In the genomic region with DNA sequence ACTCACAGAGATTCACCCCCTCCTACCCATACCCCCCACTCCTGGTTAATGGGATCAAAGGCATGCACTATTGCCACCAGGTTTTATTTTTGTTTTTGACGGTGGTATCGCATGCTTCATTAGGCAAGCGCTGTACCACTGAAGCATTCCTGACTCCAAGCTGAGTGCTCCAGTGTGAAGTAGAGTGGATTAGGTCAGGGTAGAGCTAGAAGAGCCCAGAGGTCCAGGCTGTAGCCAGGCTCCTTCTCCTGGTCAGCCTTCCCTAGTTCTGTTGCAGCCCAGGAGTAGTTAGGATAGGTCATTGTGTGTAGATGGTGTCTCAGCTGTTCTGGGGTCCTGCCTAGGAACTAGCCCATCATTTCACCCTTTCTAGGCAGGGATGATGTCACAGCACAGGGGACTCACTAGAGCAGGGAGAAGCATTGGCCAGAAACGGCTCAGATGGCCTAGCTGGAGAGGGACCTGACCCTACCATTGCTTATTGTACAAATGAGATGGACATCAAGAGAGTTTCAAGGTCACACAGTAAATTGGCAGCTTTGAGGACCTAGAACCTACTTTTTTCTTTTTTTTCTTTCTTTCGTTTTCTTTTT, we compare ENCODE assay signal across 17 mouse cellular contexts. TPM values are rescaled to one million over a fixed set of nuclear protein-coding genes. Genes with fewer than 3 reads are reported as not detected.
DNase-seq lines count a peak whose midpoint lies in the region; ATAC-seq and TF ChIP-seq lines count a peak whose summit lies in the region.
"Had no signal": no experiment of that assay in that cellular context is flagged by ENCODE, and none has a peak within 500 bp of the region (broad histone marks: within the 10 kb centered on the region; RNA-seq: fewer than 3 reads in every experiment).

No protein-coding gene starts in this region.

- H3K4me2 ChIP-seq in heart, embryonic 16.5 days (ENCODE audit: low read depth, low read length) = no peak overlapping the region
- no peak overlapping the region for H3K4me2 ChIP-seq in heart, embryonic 11.5 days
- H3K4me2 ChIP-seq in liver, postnatal 0 days (ENCODE audit: low read depth, low read length) = no peak overlapping the region
- H3K4me2 ChIP-seq in liver, embryonic 12.5 days = no peak overlapping the region
- H3K4me2 ChIP-seq in intestine, postnatal 0 days (replicated peaks; ENCODE audit: low read depth) = no peak overlapping the region
- H3K4me2 ChIP-seq: embryonic facial prominence, embryonic 13.5 days; hindbrain, embryonic 13.5 days had no signal

- H3K9ac ChIP-seq in heart, embryonic 16.5 days (ENCODE audit: low read length) = peak overlapping the region; percentile 41; the same call in 1 of the 2 replicates
- H3K9ac ChIP-seq in heart, embryonic 11.5 days (ENCODE audit: low read depth, low read length) = no peak overlapping the region
- no peak overlapping the region for H3K9ac ChIP-seq in liver, postnatal 0 days (replicated peaks)
- no peak overlapping the region for H3K9ac ChIP-seq in liver, embryonic 12.5 days
- no peak overlapping the region for H3K9ac ChIP-seq in intestine, postnatal 0 days (ENCODE audit: low read depth, low read length)
- H3K9ac ChIP-seq: embryonic facial prominence, embryonic 13.5 days; hindbrain, embryonic 13.5 days; liver, embryonic 14.5 days had no signal

- ATAC-seq in heart, embryonic 16.5 days (replicated peaks; ENCODE audit: extremely low read depth, insufficient read depth, low FRiP score) = no peak
- ATAC-seq in heart, embryonic 11.5 days (replicated peaks; ENCODE audit: insufficient number of reproducible peaks, low FRiP score, low TSS enrichment) = no peak
- no peak for ATAC-seq in liver, postnatal 0 days
- ATAC-seq in liver, embryonic 12.5 days = no peak
- no peak for ATAC-seq in intestine, postnatal 0 days
- ATAC-seq in erythroid progenitor cell, adult 5-6 weeks (replicated peaks; ENCODE audit: low FRiP score, poor library complexity, severe bottlenecking) = no peak

- H3K4me3 ChIP-seq in cerebellum, adult 2 months (replicated peaks; ENCODE audit: insufficient read depth, low read depth, low read length) = no peak overlapping the region
- no peak overlapping the region for H3K4me3 ChIP-seq in heart, embryonic 16.5 days (ENCODE audit: low read length)
- H3K4me3 ChIP-seq in heart, embryonic 11.5 days (ENCODE audit: low read depth, low read length) = no peak overlapping the region
- no peak overlapping the region for H3K4me3 ChIP-seq in liver, postnatal 0 days (ENCODE audit: low read depth, low read length)
- no peak overlapping the region for H3K4me3 ChIP-seq in liver, embryonic 12.5 days
- no peak overlapping the region for H3K4me3 ChIP-seq in intestine, postnatal 0 days (ENCODE audit: low read depth, low read length)
- H3K4me3 ChIP-seq: embryonic facial prominence, embryonic 13.5 days; forebrain, embryonic 10.5 days; hindbrain, embryonic 13.5 days; layer of hippocampus, adult 2 months; limb, embryonic 10.5 days had no signal

- peak overlapping the region; percentile 30; the same call in 1 of the 2 replicates for H3K27ac ChIP-seq in cerebellum, adult 2 months (ENCODE audit: insufficient read depth, low read length)
- H3K27ac ChIP-seq in heart, embryonic 16.5 days (ENCODE audit: low read length) = peak overlapping the region; percentile 58
- H3K27ac ChIP-seq in heart, embryonic 11.5 days (ENCODE audit: low read depth, low read length) = no peak overlapping the region
- H3K27ac ChIP-seq in liver, postnatal 0 days (ENCODE audit: low read depth) = peak overlapping the region; percentile 82
- no peak overlapping the region for H3K27ac ChIP-seq in liver, embryonic 12.5 days
- H3K27ac ChIP-seq in intestine, postnatal 0 days (ENCODE audit: low read depth, low read length) = peak overlapping the region; percentile 61
- H3K27ac ChIP-seq: embryonic facial prominence, embryonic 13.5 days; hindbrain, embryonic 13.5 days; layer of hippocampus, adult 2 months; limb, embryonic 10.5 days; liver, embryonic 14.5 days had no signal

- peaks cover 27% of the 10 kb centered on the region for H3K4me1 ChIP-seq in cerebellum, adult 2 months (ENCODE audit: control insufficient read depth, insufficient read depth, low read length)
- peaks cover 14% of the 10 kb centered on the region for H3K4me1 ChIP-seq in heart, embryonic 16.5 days (ENCODE audit: control insufficient read depth, insufficient read depth, low read length)
- H3K4me1 ChIP-seq in heart, embryonic 11.5 days (ENCODE audit: control insufficient read depth, insufficient read depth, low read length) = peaks cover 7% of the 10 kb centered on the region
- H3K4me1 ChIP-seq in liver, postnatal 0 days (ENCODE audit: insufficient read depth) = peaks cover 6% of the 10 kb centered on the region
- peaks cover 14% of the 10 kb centered on the region for H3K4me1 ChIP-seq in liver, embryonic 12.5 days
- H3K4me1 ChIP-seq in intestine, postnatal 0 days (replicated peaks; ENCODE audit: control insufficient read depth, insufficient read depth, low read length) = no peaks in the 10 kb centered on the region; the same call in 1 of the 2 replicates
- H3K4me1 ChIP-seq: hindbrain, embryonic 13.5 days; limb, embryonic 10.5 days had no signal

- no peak for TF ChIP-seq EP300 in liver, postnatal 0 days (IDR thresholded peaks at IDR 0.05; ENCODE audit: low read depth)

- 50% methylated on average over 5 of the region's 5 CpGs for WGBS in cerebellum, adult 2 months
- 72% methylated on average over 5 of the region's 5 CpGs for WGBS in heart, embryonic 16.5 days
- WGBS in heart, embryonic 11.5 days (ENCODE audit: insufficient replicate concordance) = 72% methylated on average over 5 of the region's 5 CpGs
- 69% methylated on average over 5 of the region's 5 CpGs for WGBS in liver, postnatal 0 days (ENCODE audit: insufficient replicate concordance)
- 78% methylated on average over 5 of the region's 5 CpGs for WGBS in liver, embryonic 12.5 days (ENCODE audit: insufficient replicate concordance)
- WGBS in intestine, postnatal 0 days = 81% methylated on average over 5 of the region's 5 CpGs

- no peak for DNase-seq in cerebellum, adult 2 months
- no peak for DNase-seq in cerebellum, adult 9-11 months
- no peak for DNase-seq in liver, postnatal 0 days
- DNase-seq: B cell, adult 2 months; gastrocnemius, postnatal 10 days; thymus, postnatal 25 days had no signal

- no peak for TF ChIP-seq POLR2A in cerebellum, adult 2 months (IDR thresholded peaks at IDR 0.05; ENCODE audit: borderline replicate concordance, insufficient read depth, low read length)

- TF ChIP-seq CTCF in cerebellum, adult 2 months (IDR thresholded peaks at IDR 0.05; ENCODE audit: borderline replicate concordance, insufficient read depth, low read depth, low read length) = no peak
- no peak for TF ChIP-seq CTCF in liver, postnatal 0 days (IDR thresholded peaks at IDR 0.05; ENCODE audit: low read depth)
- TF ChIP-seq CTCF in intestine, postnatal 0 days (IDR thresholded peaks at IDR 0.05; ENCODE audit: low read depth) = no peak

- no peaks in the 10 kb centered on the region for H3K9me3 ChIP-seq in heart, embryonic 16.5 days (replicated peaks; ENCODE audit: control insufficient read depth, low read length)
- H3K9me3 ChIP-seq in heart, embryonic 11.5 days (replicated peaks; ENCODE audit: control insufficient read depth, low read length) = no peaks in the 10 kb centered on the region
- H3K9me3 ChIP-seq in liver, postnatal 0 days (ENCODE audit: low read length) = no peaks in the 10 kb centered on the region
- H3K9me3 ChIP-seq in liver, embryonic 12.5 days (replicated peaks) = no peaks in the 10 kb centered on the region
- no peaks in the 10 kb centered on the region for H3K9me3 ChIP-seq in intestine, postnatal 0 days (ENCODE audit: control insufficient read depth)
- H3K9me3 ChIP-seq: embryonic facial prominence, embryonic 13.5 days; forebrain, embryonic 10.5 days; hindbrain, embryonic 13.5 days; limb, embryonic 10.5 days had no signal

- peaks cover 7% of the 10 kb centered on the region for H3K36me3 ChIP-seq in heart, embryonic 16.5 days (ENCODE audit: control insufficient read depth, insufficient read depth)
- H3K36me3 ChIP-seq in heart, embryonic 11.5 days (ENCODE audit: control insufficient read depth, insufficient read depth, low read length) = peaks cover 5% of the 10 kb centered on the region
- H3K36me3 ChIP-seq in liver, postnatal 0 days (replicated peaks; ENCODE audit: insufficient read depth, low read length) = peaks cover 14% of the 10 kb centered on the region
- peaks cover 32% of the 10 kb centered on the region for H3K36me3 ChIP-seq in liver, embryonic 12.5 days
- H3K36me3 ChIP-seq in intestine, postnatal 0 days (ENCODE audit: control insufficient read depth, insufficient read depth) = peaks cover 18% of the 10 kb centered on the region

- H3K27me3 ChIP-seq in cerebellum, adult 2 months (ENCODE audit: control insufficient read depth, insufficient read depth, low read length) = no peaks in the 10 kb centered on the region
- H3K27me3 ChIP-seq in heart, embryonic 16.5 days (ENCODE audit: control insufficient read depth, insufficient read depth, low read length) = no peaks in the 10 kb centered on the region
- no peaks in the 10 kb centered on the region for H3K27me3 ChIP-seq in heart, embryonic 11.5 days (ENCODE audit: control insufficient read depth, insufficient read depth, low read length)
- no peaks in the 10 kb centered on the region for H3K27me3 ChIP-seq in liver, postnatal 0 days (ENCODE audit: insufficient read depth, low read length)
- no peaks in the 10 kb centered on the region for H3K27me3 ChIP-seq in liver, embryonic 12.5 days (replicated peaks)
- H3K27me3 ChIP-seq in intestine, postnatal 0 days (replicated peaks; ENCODE audit: control insufficient read depth, insufficient read depth, low read length) = no peaks in the 10 kb centered on the region
- H3K27me3 ChIP-seq: embryonic facial prominence, embryonic 13.5 days; hindbrain, embryonic 13.5 days had no signal

RNA-seq across cellular contexts. Expression of a gene that starts 13.5 kb away (rescaled TPM):
- polyA plus RNA-seq in cerebellum, adult 2 months (2012; rRNA removed) = 36.9 and 51.5 TPM in 2 replicates
- polyA plus RNA-seq in heart, embryonic 16.5 days (2015; fragmentation: Nextera tagmentation; extraction: Ambion mirVana) = 17.5 and 17.8 TPM in 2 replicates
- polyA plus RNA-seq in heart, embryonic 11.5 days (2014; fragmentation: Nextera tagmentation; extraction: Ambion mirVana) = 9.9 and 12.1 TPM in 2 replicates
- 10.9 and 12.3 TPM in 2 replicates for polyA plus RNA-seq in liver, postnatal 0 days (2015; fragmentation: Nextera tagmentation; extraction: Ambion mirVana)
- polyA plus RNA-seq in liver, embryonic 12.5 days (2016; fragmentation: Nextera tagmentation; extraction: Ambion mirVana) = 12.8 and 14.5 TPM in 2 replicates
- polyA plus RNA-seq in intestine, postnatal 0 days (2015; fragmentation: Nextera tagmentation; extraction: Ambion mirVana) = 19.8 and 22.1 TPM in 2 replicates
- 9.7 and 10.5 TPM in 2 replicates for total RNA-seq in erythroid progenitor cell, adult 5-6 weeks (2015; ENCODE audit: low replicate concordance)
- 8.7 and 9.4 TPM in 2 replicates for total RNA-seq in erythroid progenitor cell, adult 5-6 weeks (2017; ENCODE audit: low replicate concordance)

RNA-seq across cellular contexts. Expression of a gene that starts 26.6 kb away (rescaled TPM):
- polyA plus RNA-seq in cerebellum, adult 2 months (2012; rRNA removed) = 62.4 and 67.3 TPM in 2 replicates
- polyA plus RNA-seq in heart, embryonic 16.5 days (2015; fragmentation: Nextera tagmentation; extraction: Ambion mirVana) = 98.6 and 103 TPM in 2 replicates
- polyA plus RNA-seq in heart, embryonic 11.5 days (2014; fragmentation: Nextera tagmentation; extraction: Ambion mirVana) = 119 and 131 TPM in 2 replicates
- polyA plus RNA-seq in liver, postnatal 0 days (2015; fragmentation: Nextera tagmentation; extraction: Ambion mirVana) = 61.5 and 63.0 TPM in 2 replicates
- polyA plus RNA-seq in liver, embryonic 12.5 days (2016; fragmentation: Nextera tagmentation; extraction: Ambion mirVana) = 140 and 145 TPM in 2 replicates
- 75.9 and 79.2 TPM in 2 replicates for polyA plus RNA-seq in intestine, postnatal 0 days (2015; fragmentation: Nextera tagmentation; extraction: Ambion mirVana)
- total RNA-seq in erythroid progenitor cell, adult 5-6 weeks (2015; ENCODE audit: low replicate concordance) = 49.0 and 58.3 TPM in 2 replicates
- 18.6 and 46.0 TPM in 2 replicates for total RNA-seq in erythroid progenitor cell, adult 5-6 weeks (2017; ENCODE audit: low replicate concordance)

RNA-seq across cellular contexts. Expression of a gene that starts 27.0 kb away (rescaled TPM):
- 621 and 638 TPM in 2 replicates for polyA plus RNA-seq in cerebellum, adult 2 months (2012; rRNA removed)
- 769 and 804 TPM in 2 replicates for polyA plus RNA-seq in heart, embryonic 16.5 days (2015; fragmentation: Nextera tagmentation; extraction: Ambion mirVana)
- polyA plus RNA-seq in heart, embryonic 11.5 days (2014; fragmentation: Nextera tagmentation; extraction: Ambion mirVana) = 398 and 483 TPM in 2 replicates
- 86.7 and 87.0 TPM in 2 replicates for polyA plus RNA-seq in liver, postnatal 0 days (2015; fragmentation: Nextera tagmentation; extraction: Ambion mirVana)
- 131 and 132 TPM in 2 replicates for polyA plus RNA-seq in liver, embryonic 12.5 days (2016; fragmentation: Nextera tagmentation; extraction: Ambion mirVana)
- polyA plus RNA-seq in intestine, postnatal 0 days (2015; fragmentation: Nextera tagmentation; extraction: Ambion mirVana) = 192 and 209 TPM in 2 replicates
- 44.4 and 51.5 TPM in 2 replicates for total RNA-seq in erythroid progenitor cell, adult 5-6 weeks (2015; ENCODE audit: low replicate concordance)
- total RNA-seq in erythroid progenitor cell, adult 5-6 weeks (2017; ENCODE audit: low replicate concordance) = 72.2 and 113 TPM in 2 replicates

RNA-seq across cellular contexts. Expression of a gene that starts 42.9 kb away (rescaled TPM):
- polyA plus RNA-seq in cerebellum, adult 2 months (2012; rRNA removed) = 279 and 288 TPM in 2 replicates
- polyA plus RNA-seq in heart, embryonic 16.5 days (2015; fragmentation: Nextera tagmentation; extraction: Ambion mirVana) = 23.2 and 25.1 TPM in 2 replicates
- 15.0 and 16.3 TPM in 2 replicates for polyA plus RNA-seq in heart, embryonic 11.5 days (2014; fragmentation: Nextera tagmentation; extraction: Ambion mirVana)
- polyA plus RNA-seq in liver, postnatal 0 days (2015; fragmentation: Nextera tagmentation; extraction: Ambion mirVana) = 14.0 and 16.3 TPM in 2 replicates
- polyA plus RNA-seq in liver, embryonic 12.5 days (2016; fragmentation: Nextera tagmentation; extraction: Ambion mirVana) = 8.4 and 9.5 TPM in 2 replicates
- 13.4 and 16.0 TPM in 2 replicates for polyA plus RNA-seq in intestine, postnatal 0 days (2015; fragmentation: Nextera tagmentation; extraction: Ambion mirVana)
- total RNA-seq in erythroid progenitor cell, adult 5-6 weeks (2015; ENCODE audit: low replicate concordance) = 1.7 and 3.2 TPM in 2 replicates
- 1.4 and 2.1 TPM in 2 replicates for total RNA-seq in erythroid progenitor cell, adult 5-6 weeks (2017; ENCODE audit: low replicate concordance)

Comparison
In these comparisons a context has a peak if more than half of its experiments do, and no peak if none do; other contexts are left out.
1. H3K27ac ChIP-seq: peak in cerebellum, adult 2 months (single experiment), heart, embryonic 16.5 days (single experiment), liver, postnatal 0 days (single experiment) and intestine, postnatal 0 days (single experiment); none in heart, embryonic 11.5 days (single experiment) and liver, embryonic 12.5 days (single experiment).